Mouse (Mus musculus) kidney, postnatal 14 days (tissue): ENCODE measurements around the gene Slc39a13.

Experiments used
- DNase-seq: peaks from one replicate; pipeline ENCODE4 v3.0.0; 2022; ENCODE audit warnings: mixed read lengths

Slc39a13 gene

GRCm38 (mm10) chr2:91087453-91087852, 17.2 kb upstream of the Slc39a13 start:
- DNase-seq, result no peak

- DNase-seq, result no peak
Measured at GRCm38 (mm10) chr2:91086392-91087237, 16.4 kb upstream of the Slc39a13 start.

GRCm38 (mm10) chr2:91085494-91086391, 15.5 kb upstream of the Slc39a13 start:
- no peak for DNase-seq

- DNase-seq, result no peak
Measured at GRCm38 (mm10) chr2:91084179-91084820, 14.1 kb upstream of the Slc39a13 start.

GRCm38 (mm10) chr2:91083366-91083940, 13.2 kb upstream of the Slc39a13 start:
- no peak for DNase-seq

- DNase-seq, result peak; percentile 52
Measured at GRCm38 (mm10) chr2:91082844-91083243, 12.6 kb upstream of the Slc39a13 start.

GRCm38 (mm10) chr2:91081775-91082695, 11.8 kb upstream of the Slc39a13 start, which contains the start of gene Spi1:
TSS of gene Spi1 (plus strand) at chr2:91082390.
- DNase-seq, result no peak

- DNase-seq, result no peak
Measured at GRCm38 (mm10) chr2:91080784-91081513, 10.7 kb upstream of the Slc39a13 start.

GRCm38 (mm10) chr2:91079026-91079384, 8.8 kb upstream of the Slc39a13 start:
- no peak for DNase-seq

GRCm38 (mm10) chr2:91078314-91079025, 8.3 kb upstream of the Slc39a13 start:
- no peak for DNase-seq

GRCm38 (mm10) chr2:91077957-91078313, 7.7 kb upstream of the Slc39a13 start:
- DNase-seq, result no peak

- peak; percentile 43 for DNase-seq
Measured at GRCm38 (mm10) chr2:91072092-91072491, 1.9 kb upstream of the Slc39a13 start.

GRCm38 (mm10) chr2:91071059-91071458, 842 bp upstream of the Slc39a13 start:
- DNase-seq, result no peak

- peak; percentile 47 for DNase-seq
Measured at GRCm38 (mm10) chr2:91069306-91070000, 764 bp downstream of the Slc39a13 start.

- DNase-seq, result no peak
Measured at GRCm38 (mm10) chr2:91068872-91069165, 1.4 kb downstream of the Slc39a13 start.

GRCm38 (mm10) chr2:91068162-91068871, 1.9 kb downstream of the Slc39a13 start:
- DNase-seq, result peak; percentile 44

GRCm38 (mm10) chr2:91066455-91066854, 3.8 kb downstream of the Slc39a13 start:
- DNase-seq, result no peak

GRCm38 (mm10) chr2:91065544-91065943, 4.7 kb downstream of the Slc39a13 start:
- DNase-seq, result peak; percentile 55

GRCm38 (mm10) chr2:91064211-91064610, 6.0 kb downstream of the Slc39a13 start:
- DNase-seq, result no peak
